Mouse (Mus musculus): ENCODE results near the gene Usp11.
"Not testable (repeated sequence)": the region's sequence is repeated elsewhere in the genome, so short reads cannot be mapped to it uniquely, and the experiment has no call there.

DNA sequence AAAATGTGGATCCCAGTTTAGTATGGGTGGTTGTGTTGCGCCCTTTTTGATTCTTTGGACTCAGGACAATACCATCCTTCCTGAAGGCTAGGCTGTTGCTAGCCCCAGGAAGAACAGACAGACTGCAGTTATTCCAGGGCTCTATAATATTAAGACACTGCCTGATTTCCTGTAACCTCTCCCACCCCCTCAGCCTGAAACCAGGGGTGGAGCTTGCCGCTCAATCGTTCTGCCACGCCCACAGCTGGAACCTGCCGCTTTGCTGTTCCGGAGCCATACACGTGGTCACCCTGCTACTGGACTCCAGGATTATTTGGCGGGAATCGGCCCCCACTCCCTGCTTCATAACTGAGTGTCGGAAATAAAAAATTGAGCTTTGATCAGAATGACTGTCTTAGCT is 26.3 kb downstream of the Usp11 start:
- not testable (repeated sequence) for TF ChIP-seq EP300, CTCF (IDR thresholded peaks at IDR 0.05; ENCODE audit: low read depth)
